Mouse (Mus musculus): ENCODE measurements around the gene Dnajc5. TPM values are rescaled to one million over a fixed set of nuclear protein-coding genes. Genes with fewer than 3 reads are reported as not detected.

The Dnajc5 gene
- total RNA-seq, 1 experiment, result 67.2 TPM

- H3K4me3 ChIP-seq (ENCODE audit: insufficient read depth in 1 of 2, low read depth in 1 of 2, low read length in 2 of 2, poor library complexity in 1 of 2, severe bottlenecking in 1 of 2), result no peak overlapping the region
- H3K9ac ChIP-seq (ENCODE audit: insufficient read depth, low read depth, low read length, poor library complexity, severe bottlenecking), result no peak overlapping the region
- no peaks in the 10 kb centered on the region for H3K4me1 ChIP-seq (ENCODE audit: control insufficient read depth in 2 of 2, insufficient read depth in 2 of 2, low read length in 2 of 2, poor library complexity in 1 of 2)
- peaks cover 36% of the 10 kb centered on the region for H3K36me3 ChIP-seq (ENCODE audit: control insufficient read depth, insufficient read depth, low read length, poor library complexity, severe bottlenecking)
- in situ Hi-C loops (cut with MboI; ENCODE audit: low sequenced_read_pairs in 2 of 2, unreplicated experiment in 2 of 2), result no loop called here
- H3K27ac ChIP-seq (ENCODE audit: insufficient read depth, low read depth, low read length, poor library complexity, severe bottlenecking), result no peak overlapping the region
- no peak for TF ChIP-seq HCFC1 (IDR thresholded peaks at IDR 0.05; ENCODE audit: borderline replicate concordance, insufficient read depth, low read length)
- TF ChIP-seq CHD2 (IDR thresholded peaks at IDR 0.05; ENCODE audit: low read depth, low read length), result no peak
- no peak for TF ChIP-seq MAFK (IDR thresholded peaks at IDR 0.05; ENCODE audit: insufficient read depth, low read depth, low read length)
- no peak for TF ChIP-seq ZC3H11A (IDR thresholded peaks at IDR 0.05; ENCODE audit: borderline replicate concordance, low read depth, low read length)
- no peak for TF ChIP-seq ZNF384 (IDR thresholded peaks at IDR 0.05; ENCODE audit: low read depth, low read length)
- no peak for DNase-seq (ENCODE audit: low read depth, low spot score)
- H3K9me3 ChIP-seq (ENCODE audit: control insufficient read depth, insufficient read depth, low read depth, low read length), result no peaks in the 10 kb centered on the region
Observed at GRCm38 (mm10) chr2:181509191-181509590, 11.1 kb upstream of the Dnajc5 start.

GRCm38 (mm10) chr2:181511231-181511630, 9.1 kb upstream of the Dnajc5 start:
- in situ Hi-C loops (cut with MboI; ENCODE audit: low sequenced_read_pairs in 2 of 2, unreplicated experiment in 2 of 2), result no loop called here
- H3K36me3 ChIP-seq (ENCODE audit: control insufficient read depth, insufficient read depth, low read length, poor library complexity, severe bottlenecking), result peaks cover 44% of the 10 kb centered on the region
- H3K4me1 ChIP-seq (ENCODE audit: control insufficient read depth in 2 of 2, insufficient read depth in 2 of 2, low read length in 2 of 2, poor library complexity in 1 of 2), result no peaks in the 10 kb centered on the region
- H3K4me3 ChIP-seq (ENCODE audit: insufficient read depth in 1 of 2, low read depth in 1 of 2, low read length in 2 of 2, poor library complexity in 1 of 2, severe bottlenecking in 1 of 2), result no peak overlapping the region
- no peak for DNase-seq (ENCODE audit: low read depth, low spot score)
- no peak overlapping the region for H3K9ac ChIP-seq (ENCODE audit: insufficient read depth, low read depth, low read length, poor library complexity, severe bottlenecking)
- H3K9me3 ChIP-seq (ENCODE audit: control insufficient read depth, insufficient read depth, low read depth, low read length), result no peaks in the 10 kb centered on the region
- TF ChIP-seq MAFK (IDR thresholded peaks at IDR 0.05; ENCODE audit: insufficient read depth, low read depth, low read length), result no peak
- TF ChIP-seq CHD2 (IDR thresholded peaks at IDR 0.05; ENCODE audit: low read depth, low read length), result no peak
- no peak for TF ChIP-seq ZC3H11A (IDR thresholded peaks at IDR 0.05; ENCODE audit: borderline replicate concordance, low read depth, low read length)
- no peak for TF ChIP-seq HCFC1 (IDR thresholded peaks at IDR 0.05; ENCODE audit: borderline replicate concordance, insufficient read depth, low read length)
- no peak for TF ChIP-seq ZNF384 (IDR thresholded peaks at IDR 0.05; ENCODE audit: low read depth, low read length)
- H3K27ac ChIP-seq (ENCODE audit: insufficient read depth, low read depth, low read length, poor library complexity, severe bottlenecking), result no peak overlapping the region

- peak overlapping the region; percentile 86 to 96 for H3K4me3 ChIP-seq (ENCODE audit: insufficient read depth in 1 of 2, low read depth in 1 of 2, low read length in 2 of 2, poor library complexity in 1 of 2, severe bottlenecking in 1 of 2)
- H3K9me3 ChIP-seq (ENCODE audit: control insufficient read depth, insufficient read depth, low read depth, low read length), result no peaks in the 10 kb centered on the region
- peaks cover 5 to 7% of the 10 kb centered on the region in 2 experiments; a peak in 2 of 4 replicates for H3K4me1 ChIP-seq (ENCODE audit: control insufficient read depth in 2 of 2, insufficient read depth in 2 of 2, low read length in 2 of 2, poor library complexity in 1 of 2)
- peak overlapping the region; percentile 51; the same call in 1 of the 2 replicates for H3K9ac ChIP-seq (ENCODE audit: insufficient read depth, low read depth, low read length, poor library complexity, severe bottlenecking)
- H3K27ac ChIP-seq (ENCODE audit: insufficient read depth, low read depth, low read length, poor library complexity, severe bottlenecking), result peak overlapping the region; percentile 76; the same call in 1 of the 2 replicates
- DNase-seq (ENCODE audit: low read depth, low spot score), result no peak
- in situ Hi-C loops (cut with MboI; ENCODE audit: low sequenced_read_pairs in 2 of 2, unreplicated experiment in 2 of 2), result no loop called here
- H3K36me3 ChIP-seq (ENCODE audit: control insufficient read depth, insufficient read depth, low read length, poor library complexity, severe bottlenecking), result peaks cover 17% of the 10 kb centered on the region
- TF ChIP-seq HCFC1 (IDR thresholded peaks at IDR 0.05; ENCODE audit: borderline replicate concordance, insufficient read depth, low read length) (no peak), ZNF384 (IDR thresholded peaks at IDR 0.05; ENCODE audit: low read depth, low read length) (no peak), MAFK (IDR thresholded peaks at IDR 0.05; ENCODE audit: insufficient read depth, low read depth, low read length) (no peak), CHD2 (IDR thresholded peaks at IDR 0.05; ENCODE audit: low read depth, low read length) (no peak), ZC3H11A (IDR thresholded peaks at IDR 0.05; ENCODE audit: borderline replicate concordance, low read depth, low read length) (no peak)
Observed at GRCm38 (mm10) chr2:181519201-181519600, 1.1 kb upstream of the Dnajc5 start.

- in situ Hi-C loops (cut with MboI; ENCODE audit: low sequenced_read_pairs in 2 of 2, unreplicated experiment in 2 of 2), result no loop called here
- peak overlapping the region; percentile 90 for H3K27ac ChIP-seq (ENCODE audit: insufficient read depth, low read depth, low read length, poor library complexity, severe bottlenecking)
- no peaks in the 10 kb centered on the region for H3K9me3 ChIP-seq (ENCODE audit: control insufficient read depth, insufficient read depth, low read depth, low read length)
- TF ChIP-seq ZC3H11A (IDR thresholded peaks at IDR 0.05; ENCODE audit: borderline replicate concordance, low read depth, low read length), result no peak
- no peak for TF ChIP-seq CHD2 (IDR thresholded peaks at IDR 0.05; ENCODE audit: low read depth, low read length)
- no peak for TF ChIP-seq MAFK (IDR thresholded peaks at IDR 0.05; ENCODE audit: insufficient read depth, low read depth, low read length)
- no peak for TF ChIP-seq ZNF384 (IDR thresholded peaks at IDR 0.05; ENCODE audit: low read depth, low read length)
- TF ChIP-seq HCFC1 (IDR thresholded peaks at IDR 0.05; ENCODE audit: borderline replicate concordance, insufficient read depth, low read length), result no peak
- peaks cover 5 to 7% of the 10 kb centered on the region in 2 experiments; a peak in 2 of 4 replicates for H3K4me1 ChIP-seq (ENCODE audit: control insufficient read depth in 2 of 2, insufficient read depth in 2 of 2, low read length in 2 of 2, poor library complexity in 1 of 2)
- peak overlapping the region; percentile 86 to 96 for H3K4me3 ChIP-seq (ENCODE audit: insufficient read depth in 1 of 2, low read depth in 1 of 2, low read length in 2 of 2, poor library complexity in 1 of 2, severe bottlenecking in 1 of 2)
- peak overlapping the region; percentile 94 for H3K9ac ChIP-seq (ENCODE audit: insufficient read depth, low read depth, low read length, poor library complexity, severe bottlenecking)
- peaks cover 12% of the 10 kb centered on the region for H3K36me3 ChIP-seq (ENCODE audit: control insufficient read depth, insufficient read depth, low read length, poor library complexity, severe bottlenecking)
- no peak for DNase-seq (ENCODE audit: low read depth, low spot score)
Observed at GRCm38 (mm10) chr2:181520936-181521227, 597 bp downstream of the Dnajc5 start.

GRCm38 (mm10) chr2:181521491-181521890, 1.2 kb downstream of the Dnajc5 start:
- in situ Hi-C loops (cut with MboI; ENCODE audit: low sequenced_read_pairs in 2 of 2, unreplicated experiment in 2 of 2), result no loop called here
- H3K36me3 ChIP-seq (ENCODE audit: control insufficient read depth, insufficient read depth, low read length, poor library complexity, severe bottlenecking), result peaks cover 8% of the 10 kb centered on the region
- no peaks in the 10 kb centered on the region for H3K9me3 ChIP-seq (ENCODE audit: control insufficient read depth, insufficient read depth, low read depth, low read length)
- DNase-seq (ENCODE audit: low read depth, low spot score), result no peak
- TF ChIP-seq MAFK (IDR thresholded peaks at IDR 0.05; ENCODE audit: insufficient read depth, low read depth, low read length), result no peak
- TF ChIP-seq ZC3H11A (IDR thresholded peaks at IDR 0.05; ENCODE audit: borderline replicate concordance, low read depth, low read length), result no peak
- TF ChIP-seq ZNF384 (IDR thresholded peaks at IDR 0.05; ENCODE audit: low read depth, low read length), result no peak
- no peak for TF ChIP-seq HCFC1 (IDR thresholded peaks at IDR 0.05; ENCODE audit: borderline replicate concordance, insufficient read depth, low read length)
- H3K9ac ChIP-seq (ENCODE audit: insufficient read depth, low read depth, low read length, poor library complexity, severe bottlenecking), result peak overlapping the region; percentile 66; the same call in 1 of the 2 replicates
- peak overlapping the region; percentile 86 to 96 for H3K4me3 ChIP-seq (ENCODE audit: insufficient read depth in 1 of 2, low read depth in 1 of 2, low read length in 2 of 2, poor library complexity in 1 of 2, severe bottlenecking in 1 of 2)
- H3K4me1 ChIP-seq (ENCODE audit: control insufficient read depth in 2 of 2, insufficient read depth in 2 of 2, low read length in 2 of 2, poor library complexity in 1 of 2), result peaks cover 5 to 7% of the 10 kb centered on the region in 2 experiments; a peak in 2 of 4 replicates
- H3K27ac ChIP-seq (ENCODE audit: insufficient read depth, low read depth, low read length, poor library complexity, severe bottlenecking), result no peak overlapping the region
